Mouse (Mus musculus) liver, embryonic 11.5 days (tissue): ENCODE measurements at regions not wholly inside any gene's neighbourhood (a gene's known extent, or its start where the extent isn't known, plus 50 kb on each side); places are given as distances from the start of the nearest gene placed in this dataset.

ENCODE experiments used
- ATAC-seq: fragments of 200-750 bp; cut with Nextera tagmentation; replicated peaks from 2 replicates; pipeline ENCODE4 v1.8.0; 2017; ENCODE audit warnings: moderate number of reproducible peaks, mild to moderate bottlenecking, moderate TSS enrichment, moderate library complexity; ENCODE audit not compliant: low FRiP score
- DNase-seq: peaks from one replicate; pipeline ENCODE4 v3.0.0-alpha.2; 2017; ENCODE audit warnings: low spot score
- H3K27ac ChIP-seq: fragments of 300-500 bp; sonication (generic); 2 replicates; pipeline ENCODE4 v1.5.1; 2014; ENCODE audit warnings: mild to moderate bottlenecking, low read depth, low read length, control low read depth
- H3K27me3 ChIP-seq: fragments of 300-500 bp; sonication (generic); replicated peaks from 2 replicates; pipeline ENCODE4 v1.6.1; 2014; ENCODE audit warnings: low read length, mixed read lengths; ENCODE audit not compliant: control insufficient read depth, insufficient read depth
- H3K36me3 ChIP-seq: fragments of 300-500 bp; sonication (generic); 2 replicates; pipeline ENCODE4 v1.6.1; 2014; ENCODE audit warnings: mild to moderate bottlenecking, low read length, moderate library complexity, mixed read lengths; ENCODE audit not compliant: control insufficient read depth, insufficient read depth
- H3K4me1 ChIP-seq: fragments of 300-500 bp; sonication (generic); replicated peaks from 2 replicates; pipeline ENCODE4 v1.6.1; 2014; ENCODE audit warnings: low read length, mixed read lengths; ENCODE audit not compliant: control insufficient read depth, insufficient read depth
- H3K4me2 ChIP-seq: fragments of 300-500 bp; sonication (generic); 2 replicates; pipeline ENCODE4 v1.6.1; 2014; ENCODE audit warnings: mild to moderate bottlenecking, control low read depth, moderate library complexity
- H3K4me3 ChIP-seq: fragments of 300-500 bp; sonication (generic); 2 replicates; pipeline ENCODE4 v1.5.1; 2014; ENCODE audit warnings: low read depth, low read length, control low read depth
- H3K9ac ChIP-seq: fragments of 300-500 bp; sonication (generic); 2 replicates; pipeline ENCODE4 v1.6.1; 2014; ENCODE audit warnings: low read depth, low read length, control low read depth
- H3K9me3 ChIP-seq: fragments of 300-500 bp; sonication (generic); 2 replicates; pipeline ENCODE4 v1.6.1; 2016; ENCODE audit warnings: low read length, inconsistent platforms, mixed read lengths; ENCODE audit not compliant: control insufficient read depth
- WGBS: fragments of 180-500 bp; shearing (Covaris S2); extraction: QIAGEN DNeasy Blood & Tissue Kit; methylation state at CpG from one replicate; pipeline ENCODE4 v1.1.7; 2014; 5-methylcytosine and 5-hydroxymethylcytosine counted together

GRCm38 (mm10) chr5:43357100-43357680, 124.2 kb downstream of the Cpeb2 start:
- peaks cover 8% of the 10 kb centered on the region for H3K4me1 ChIP-seq
- DNase-seq (no peak), ATAC-seq (no peak)
- H3K27me3 ChIP-seq = no peaks in the 10 kb centered on the region
- H3K9me3 ChIP-seq = no peaks in the 10 kb centered on the region
- H3K4me3 ChIP-seq = no peak overlapping the region
- no peaks in the 10 kb centered on the region for H3K36me3 ChIP-seq
- 73% methylated on average over 5 of the region's 5 CpGs for WGBS
- H3K27ac ChIP-seq = no peak overlapping the region
- no peak overlapping the region for H3K9ac ChIP-seq
- no peak overlapping the region for H3K4me2 ChIP-seq

- peaks cover 8% of the 10 kb centered on the region for H3K4me1 ChIP-seq
- 77% methylated on average over 5 of the region's 5 CpGs for WGBS
- H3K4me2 ChIP-seq = no peak overlapping the region
- ATAC-seq = no peak
- H3K27me3 ChIP-seq = no peaks in the 10 kb centered on the region
- no peaks in the 10 kb centered on the region for H3K9me3 ChIP-seq
- H3K27ac ChIP-seq = no peak overlapping the region
- no peak overlapping the region for H3K4me3 ChIP-seq
- H3K36me3 ChIP-seq = no peaks in the 10 kb centered on the region
- DNase-seq = no peak
- H3K9ac ChIP-seq = no peak overlapping the region
These were observed 124.9 kb downstream of the Cpeb2 start for GRCm38 (mm10) chr5:43357901-43358300.

- 79% methylated on average over 7 of the region's 7 CpGs for WGBS
- no peak overlapping the region for H3K9ac ChIP-seq
- H3K9me3 ChIP-seq = no peaks in the 10 kb centered on the region
- peaks cover 8% of the 10 kb centered on the region for H3K4me1 ChIP-seq
- ATAC-seq = no peak
- H3K27me3 ChIP-seq = no peaks in the 10 kb centered on the region
- no peak for DNase-seq
- no peak overlapping the region for H3K4me2 ChIP-seq
- H3K27ac ChIP-seq = no peak overlapping the region
- no peak overlapping the region for H3K4me3 ChIP-seq
- H3K36me3 ChIP-seq = no peaks in the 10 kb centered on the region
These were observed 126.2 kb downstream of the Cpeb2 start for GRCm38 (mm10) chr5:43358928-43359765.

- Histone ChIP-seq H3K4me3 (no peak overlapping the region), H3K4me1 (peaks cover 2% of the 10 kb centered on the region; the same call in 1 of the 2 replicates), H3K9ac (no peak overlapping the region), H3K9me3 (no peaks in the 10 kb centered on the region), H3K27me3 (no peaks in the 10 kb centered on the region), H3K27ac (no peak overlapping the region), H3K36me3 (no peaks in the 10 kb centered on the region), H3K4me2 (no peak overlapping the region)
- WGBS = 39% methylated on average over 3 of the region's 3 CpGs
- ATAC-seq (no peak), DNase-seq (no peak)
These were observed 127.3 kb downstream of the Cpeb2 start for GRCm38 (mm10) chr5:43360298-43360697.

- H3K36me3 ChIP-seq = no peaks in the 10 kb centered on the region
- no peaks in the 10 kb centered on the region for H3K27me3 ChIP-seq
- ATAC-seq (no peak), DNase-seq (no peak)
- H3K4me1 ChIP-seq = no peaks in the 10 kb centered on the region
- H3K4me2 ChIP-seq = no peak overlapping the region
- no peak overlapping the region for H3K27ac ChIP-seq
- no peak overlapping the region for H3K4me3 ChIP-seq
- H3K9me3 ChIP-seq = no peaks in the 10 kb centered on the region
- no peak overlapping the region for H3K9ac ChIP-seq
- WGBS = 93% methylated on average over 1 of the region's 1 CpGs
These were observed 128.1 kb downstream of the Cpeb2 start for GRCm38 (mm10) chr5:43361026-43361425.

GRCm38 (mm10) chr5:43372385-43372784, 139.4 kb downstream of the Cpeb2 start:
- no peaks in the 10 kb centered on the region for H3K4me1 ChIP-seq
- WGBS = 63% methylated on average over 1 of the region's 1 CpGs
- no peaks in the 10 kb centered on the region for H3K36me3 ChIP-seq
- H3K4me3 ChIP-seq = no peak overlapping the region
- no peak overlapping the region for H3K9ac ChIP-seq
- H3K27ac ChIP-seq = no peak overlapping the region
- H3K4me2 ChIP-seq = no peak overlapping the region
- no peaks in the 10 kb centered on the region for H3K27me3 ChIP-seq
- no peaks in the 10 kb centered on the region for H3K9me3 ChIP-seq
- ATAC-seq = no peak
- no peak for DNase-seq

GRCm38 (mm10) chr5:43384689-43385375, 130.5 kb upstream of the C1qtnf7 start:
- H3K4me3 ChIP-seq = no peak overlapping the region
- no peaks in the 10 kb centered on the region for H3K9me3 ChIP-seq
- 77% methylated on average over 3 of the region's 3 CpGs for WGBS
- DNase-seq = no peak
- no peaks in the 10 kb centered on the region for H3K4me1 ChIP-seq
- H3K9ac ChIP-seq = no peak overlapping the region
- H3K4me2 ChIP-seq = no peak overlapping the region
- no peak overlapping the region for H3K27ac ChIP-seq
- ATAC-seq = no peak
- H3K27me3 ChIP-seq = no peaks in the 10 kb centered on the region
- no peaks in the 10 kb centered on the region for H3K36me3 ChIP-seq

- no peak overlapping the region for H3K27ac ChIP-seq
- DNase-seq = no peak
- no peaks in the 10 kb centered on the region for H3K9me3 ChIP-seq
- H3K4me2 ChIP-seq = no peak overlapping the region
- 11% methylated on average over 2 of the region's 2 CpGs for WGBS
- H3K4me1 ChIP-seq = no peaks in the 10 kb centered on the region
- no peak overlapping the region for H3K9ac ChIP-seq
- no peaks in the 10 kb centered on the region for H3K36me3 ChIP-seq
- H3K27me3 ChIP-seq = no peaks in the 10 kb centered on the region
- ATAC-seq = no peak
- H3K4me3 ChIP-seq = no peak overlapping the region
These were observed 124.3 kb upstream of the C1qtnf7 start for GRCm38 (mm10) chr5:43390997-43391396.
